Mouse (Mus musculus) duodenum, adult 2 months (tissue): ENCODE measurements around the gene Col28a1. TPM values are rescaled to one million over a fixed set of nuclear protein-coding genes. Genes with fewer than 3 reads are reported as not detected.

Experiments used
- polyA plus RNA-seq: library from polyadenylated mRNA; depleted of rRNA; stranded (reverse); fragments of >200 nt; gene quantifications from 2 replicates; pipeline ENCODE4 v1.2.3, GENCODE M21; 2012; ENCODE audit warnings: low replicate concordance; rRNA removed

Col28a1 gene
- polyA plus RNA-seq, result 0.13 TPM in 1 of 2 replicates, not detected in the other

DNA sequence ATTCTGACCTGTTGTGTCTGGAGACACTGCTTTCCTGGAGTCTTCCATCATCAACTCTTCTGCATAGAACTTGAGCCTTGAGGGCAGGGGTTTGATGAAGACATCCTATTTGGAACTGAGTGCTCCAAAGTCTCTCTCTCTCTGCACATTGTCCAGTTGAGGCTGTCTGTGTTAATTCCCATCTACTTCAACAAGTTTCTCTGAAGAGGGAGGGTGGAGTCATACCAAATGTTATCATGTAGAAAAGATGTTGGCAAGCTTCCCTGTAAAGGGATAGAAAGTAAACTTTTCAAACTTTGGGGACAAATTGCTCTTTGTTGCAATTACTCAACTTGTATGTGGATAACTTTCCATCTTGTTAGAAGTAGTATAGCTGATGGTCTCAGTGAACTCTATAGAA lies at the start of gene Col28a1:
Gene Col28a1 (minus strand): TSS at position 101 of the 400 bp plus-strand sequence.

DNA sequence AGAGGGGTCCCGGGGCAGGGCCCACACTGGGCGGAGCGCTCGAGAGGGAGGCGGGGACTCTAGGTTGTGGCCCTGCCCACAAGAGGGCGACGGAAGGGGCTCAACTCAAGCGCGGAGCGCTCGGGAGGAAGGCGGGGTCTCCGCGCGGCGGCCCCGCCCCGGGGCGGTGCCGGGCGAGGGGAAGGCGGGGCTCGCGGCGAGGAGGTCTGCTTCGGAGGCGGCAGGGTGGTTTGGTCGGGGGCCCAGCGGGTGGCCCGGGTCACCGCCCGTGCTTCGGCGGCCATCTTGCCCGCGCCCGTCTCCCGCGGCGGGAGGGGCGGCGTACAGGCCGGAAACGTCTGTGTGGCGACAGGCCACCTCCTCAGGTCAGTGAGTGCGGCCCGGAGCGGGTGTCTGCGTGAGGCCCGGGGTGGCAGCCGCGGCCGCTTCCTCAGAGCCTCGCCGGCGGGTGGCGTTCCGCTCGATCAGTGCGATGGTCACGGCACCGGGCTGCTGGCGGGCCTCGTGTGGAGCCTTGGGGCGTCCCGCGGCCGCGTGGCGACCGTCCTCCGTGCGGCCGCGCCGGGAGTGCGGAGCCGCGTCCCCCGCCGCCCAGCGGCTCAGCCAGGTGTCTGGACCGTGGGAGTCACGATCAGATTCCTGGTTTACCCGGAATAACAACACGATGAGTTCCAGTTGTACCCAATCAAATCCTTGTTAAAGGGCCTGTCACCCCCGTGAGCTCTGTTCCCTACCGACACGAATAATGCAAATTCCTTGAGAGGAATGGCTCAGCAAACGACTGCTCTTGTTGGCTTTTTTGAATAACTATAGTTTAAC lies 16.8 kb upstream of the Col28a1 start, which contains the start of gene Mios:
Gene Mios (plus strand): TSS at position 176 of the 819 bp plus-strand sequence.

Other genes starting within 250 kb of the Col28a1 start
- 0.45 and 0.90 TPM in 2 replicates for gene Mios, start 16.6 kb upstream of the Col28a1 start, polyA plus RNA-seq
- gene Rpa3, start 66.6 kb upstream of the Col28a1 start, polyA plus RNA-seq, result 0.19 and 0.53 TPM in 2 replicates
- gene Umad1, start 66.7 kb upstream of the Col28a1 start, polyA plus RNA-seq, result 9.5 and 11.9 TPM in 2 replicates
- not detected in 2 replicates for gene Gm45062, start 66.8 kb upstream of the Col28a1 start, polyA plus RNA-seq